Mouse (Mus musculus) midbrain, postnatal 0 days (tissue): ENCODE measurements at regions not wholly inside any gene's neighbourhood (a gene's known extent, or its start where the extent isn't known, plus 50 kb on each side); places are given as distances from the start of the nearest gene placed in this dataset.

ENCODE experiments used
- ATAC-seq: fragments of 200-750 bp; cut with Nextera tagmentation; 2 replicates; pipeline ENCODE4 v1.8.0; 2017; ENCODE audit warnings: moderate number of reproducible peaks, mild to moderate bottlenecking, moderate TSS enrichment, moderate library complexity; ENCODE audit not compliant: low FRiP score
- DNase-seq: peaks from one replicate; pipeline ENCODE4 v3.0.0-alpha.2; 2015; ENCODE audit warnings: low spot score
- H3K27ac ChIP-seq: fragments of 300-500 bp; sonication (generic); 2 replicates; pipeline ENCODE4 v1.5.1; 2014; ENCODE audit warnings: low read depth, mild to moderate bottlenecking, low read length, mixed read lengths
- H3K27me3 ChIP-seq: fragments of 300-500 bp; sonication (generic); 2 replicates; pipeline ENCODE4 v1.6.1; 2014; ENCODE audit warnings: low read length, control low read depth, mixed read lengths; ENCODE audit not compliant: insufficient read depth
- H3K36me3 ChIP-seq: fragments of 300-500 bp; sonication (generic); 2 replicates; pipeline ENCODE4 v1.6.1; 2014; ENCODE audit warnings: low read length, control low read depth, mixed read lengths; ENCODE audit not compliant: insufficient read depth
- H3K4me1 ChIP-seq: fragments of 300-500 bp; sonication (generic); 2 replicates; pipeline ENCODE4 v1.6.1; 2014; ENCODE audit warnings: mild to moderate bottlenecking, control low read depth, antibody characterized with exemption, low read length, mixed read lengths; ENCODE audit not compliant: insufficient read depth
- H3K4me2 ChIP-seq: fragments of 300-500 bp; sonication (generic); 2 replicates; pipeline ENCODE4 v1.6.1; 2014; ENCODE audit warnings: low read depth, mild to moderate bottlenecking, low read length, mixed read lengths; ENCODE audit not compliant: poor library complexity, severe bottlenecking
- H3K4me3 ChIP-seq: fragments of 300-500 bp; sonication (generic); 2 replicates; pipeline ENCODE4 v1.5.1; 2014; ENCODE audit warnings: low read depth, mild to moderate bottlenecking, low read length, moderate library complexity
- H3K9ac ChIP-seq: fragments of 300-500 bp; sonication (generic); replicated peaks from 2 replicates; pipeline ENCODE4 v1.6.1; 2014; ENCODE audit warnings: mild to moderate bottlenecking, low read length, moderate library complexity, mixed read lengths; ENCODE audit not compliant: poor library complexity, severe bottlenecking
- H3K9me3 ChIP-seq: fragments of 300-500 bp; sonication (generic); 2 replicates; pipeline ENCODE4 v1.6.1; 2016; ENCODE audit warnings: low read length, control low read depth
- CTCF ChIP-seq: IDR thresholded peaks from 2 replicates; pipeline ENCODE4 v1.5.1; 2016; ENCODE audit warnings: antibody characterized with exemption, mild to moderate bottlenecking
- WGBS: fragments of 180-500 bp; shearing (Covaris S2); extraction: QIAGEN DNeasy Blood & Tissue Kit; methylation state at CpG from one replicate; pipeline ENCODE4 v1.1.7; 2014; 5-methylcytosine and 5-hydroxymethylcytosine counted together

- Histone ChIP-seq H3K27me3 (0 out of 2 replicates have a peak, but pooled peaks cover 3% of the 10 kb centered on the region), H3K4me1 (peaks cover 11% of the 10 kb centered on the region), H3K9me3 (no peaks in the 10 kb centered on the region), H3K4me3 (peak overlapping the region; percentile 31), H3K36me3 (no peaks in the 10 kb centered on the region), H3K27ac (peak overlapping the region; percentile 65), H3K9ac (peak overlapping the region; percentile 59), H3K4me2 (peak overlapping the region; percentile 58)
- WGBS = 1% methylated on average over 20 of the region's 20 CpGs
- ATAC-seq = peak; percentile 83
- TF ChIP-seq CTCF = peak; percentile 83
- DNase-seq = peak; percentile 74
These were observed 138.3 kb upstream of the Slc24a2 start for GRCm38 (mm10) chr4:87368413-87369160.

- Histone ChIP-seq H3K27ac (peak overlapping the region; percentile 65), H3K9me3 (no peaks in the 10 kb centered on the region), H3K4me3 (peak overlapping the region; percentile 31), H3K4me2 (peak overlapping the region; percentile 58), H3K9ac (peak overlapping the region; percentile 59), H3K4me1 (peaks cover 11% of the 10 kb centered on the region), H3K27me3 (0 out of 2 replicates have a peak, but pooled peaks cover 3% of the 10 kb centered on the region), H3K36me3 (no peaks in the 10 kb centered on the region)
- peak; percentile 96 for TF ChIP-seq CTCF
- ATAC-seq = peak; percentile 85
- peak; percentile 90 for DNase-seq
- 6% methylated on average over 19 of the region's 19 CpGs for WGBS
These were observed 137.6 kb upstream of the Slc24a2 start for GRCm38 (mm10) chr4:87367732-87368412.

- DNase-seq (peak; percentile 92), ATAC-seq (peak; percentile 90)
- H3K9ac ChIP-seq = no peak overlapping the region
- no peak overlapping the region for H3K4me2 ChIP-seq
- H3K4me3 ChIP-seq = no peak overlapping the region
- 6% methylated on average over 6 of the region's 6 CpGs for WGBS
- H3K4me1 ChIP-seq = no peaks in the 10 kb centered on the region
- H3K27ac ChIP-seq = no peak overlapping the region
- peak; percentile 87 for TF ChIP-seq CTCF
- H3K27me3 ChIP-seq = no peaks in the 10 kb centered on the region
- no peaks in the 10 kb centered on the region for H3K36me3 ChIP-seq
- no peaks in the 10 kb centered on the region for H3K9me3 ChIP-seq
These were observed 131.9 kb upstream of the Slc24a2 start for GRCm38 (mm10) chr4:87362201-87362600.

DNA sequence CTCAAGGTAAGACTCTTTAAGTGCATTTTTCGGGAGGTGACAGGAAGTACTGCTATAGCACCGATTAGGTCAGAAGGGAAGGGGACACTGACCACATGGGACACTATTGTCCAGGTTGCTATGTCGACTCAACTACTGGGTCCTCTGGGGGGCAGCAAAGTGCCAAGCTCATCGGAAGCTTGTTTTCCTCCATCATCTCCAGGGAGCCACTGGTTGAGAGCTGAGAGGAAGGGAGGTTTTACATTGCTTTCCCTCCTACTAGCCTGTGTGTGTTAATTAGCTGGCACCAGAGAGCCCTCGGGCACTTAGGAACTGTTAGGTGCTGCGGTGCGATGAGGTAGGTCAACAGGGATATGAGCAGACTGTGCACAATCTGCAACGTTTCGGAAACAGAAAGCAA, 129.2 kb upstream of the Slc24a2 start:
- Histone ChIP-seq H3K9ac (no peak overlapping the region), H3K9me3 (no peaks in the 10 kb centered on the region), H3K27ac (no peak overlapping the region), H3K4me2 (no peak overlapping the region), H3K27me3 (no peaks in the 10 kb centered on the region), H3K4me3 (no peak overlapping the region), H3K36me3 (no peaks in the 10 kb centered on the region), H3K4me1 (no peaks in the 10 kb centered on the region)
- DNase-seq (peak; percentile 40), ATAC-seq (no peak)
- WGBS = 57% methylated on average over 9 of the region's 9 CpGs
- peak; percentile 64 for TF ChIP-seq CTCF

DNA sequence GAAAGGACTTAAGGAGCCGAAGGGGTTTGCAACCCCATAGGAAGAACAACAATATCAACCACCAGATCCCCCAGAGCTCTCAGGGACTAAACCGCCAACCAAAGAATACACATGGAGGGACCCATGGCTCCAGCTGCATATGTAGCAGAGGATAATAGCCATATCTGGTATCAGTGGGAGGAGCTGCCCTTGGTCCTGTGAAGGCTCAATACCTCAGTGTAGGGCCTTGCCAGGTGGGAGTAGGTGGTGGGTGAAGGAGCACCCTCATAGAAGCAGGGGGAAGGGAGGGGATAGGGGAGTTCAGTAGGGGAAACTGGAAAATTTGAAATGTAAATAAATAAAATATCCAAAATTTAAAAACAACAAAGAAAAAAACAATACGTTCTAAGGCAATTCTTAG, 128.7 kb upstream of the Slc24a2 start:
- ATAC-seq (no peak), DNase-seq (no peak)
- no peaks in the 10 kb centered on the region for H3K36me3 ChIP-seq
- TF ChIP-seq CTCF = no peak
- H3K4me2 ChIP-seq = no peak overlapping the region
- H3K9me3 ChIP-seq = no peaks in the 10 kb centered on the region
- no peaks in the 10 kb centered on the region for H3K4me1 ChIP-seq
- no peaks in the 10 kb centered on the region for H3K27me3 ChIP-seq
- WGBS = 91% methylated on average over 3 of the region's 3 CpGs
- H3K4me3 ChIP-seq = no peak overlapping the region
- H3K9ac ChIP-seq = no peak overlapping the region
- H3K27ac ChIP-seq = no peak overlapping the region

GRCm38 (mm10) chr4:87332968-87333367, 102.7 kb upstream of the Slc24a2 start:
- no peak overlapping the region for H3K27ac ChIP-seq
- WGBS = 69% methylated on average over 2 of the region's 2 CpGs
- H3K4me1 ChIP-seq = no peaks in the 10 kb centered on the region
- H3K9me3 ChIP-seq = no peaks in the 10 kb centered on the region
- H3K4me2 ChIP-seq = no peak overlapping the region
- H3K36me3 ChIP-seq = no peaks in the 10 kb centered on the region
- no peak overlapping the region for H3K4me3 ChIP-seq
- ATAC-seq = no peak
- no peak overlapping the region for H3K9ac ChIP-seq
- peak; percentile 42 for DNase-seq
- no peak for TF ChIP-seq CTCF
- no peaks in the 10 kb centered on the region for H3K27me3 ChIP-seq
